Mouse (Mus musculus): ENCODE measurements around the gene Pou2f3. TPM values are rescaled to one million over a fixed set of nuclear protein-coding genes. Genes with fewer than 3 reads are reported as not detected.
A peak's percentile ranks its signal among the peaks of the same experiment; 100 is the strongest.

Gene Pou2f3
- polyA plus RNA-seq, 1 experiment, result 0.14 TPM

- Histone ChIP-seq H3K27me3 (replicated peaks; ENCODE audit: control insufficient read depth, insufficient read depth, low read length) (no peaks in the 10 kb centered on the region), H3K36me3 (ENCODE audit: control insufficient read depth, insufficient read depth, low read length) (no peaks in the 10 kb centered on the region), H3K4me3 (ENCODE audit: insufficient read depth, low read depth, low read length) (no peak overlapping the region), H3K4me1 (ENCODE audit: control insufficient read depth, insufficient read depth, low read length) (peaks cover 6% of the 10 kb centered on the region; the same call in 1 of the 2 replicates), H3K27ac (ENCODE audit: insufficient read depth, low read depth, low read length) (no peak overlapping the region)
- 11% methylated on average over 15 of the region's 15 CpGs for WGBS
- no peak for DNase-seq
- TF ChIP-seq CTCF (conservative IDR thresholded peaks at IDR 0.05; ENCODE audit: insufficient read depth, insufficient read length, low read depth, low read length), result no peak
- no peak for TF ChIP-seq POLR2A (IDR thresholded peaks at IDR 0.05; ENCODE audit: low read depth, low read length)
Observed at GRCm38 (mm10) chr9:43206022-43206390, 4.2 kb downstream of the Pou2f3 start.

- H3K4me3 ChIP-seq (ENCODE audit: insufficient read depth, low read depth, low read length), result no peak overlapping the region
- WGBS, result 4% methylated on average over 41 of the region's 41 CpGs
- no peaks in the 10 kb centered on the region for H3K27me3 ChIP-seq (replicated peaks; ENCODE audit: control insufficient read depth, insufficient read depth, low read length)
- no peak for DNase-seq
- H3K27ac ChIP-seq (ENCODE audit: insufficient read depth, low read depth, low read length), result no peak overlapping the region
- TF ChIP-seq CTCF (conservative IDR thresholded peaks at IDR 0.05; ENCODE audit: insufficient read depth, insufficient read length, low read depth, low read length), result no peak
- TF ChIP-seq POLR2A (IDR thresholded peaks at IDR 0.05; ENCODE audit: low read depth, low read length), result no peak
- peaks cover 2% of the 10 kb centered on the region; the same call in 1 of the 2 replicates for H3K4me1 ChIP-seq (ENCODE audit: control insufficient read depth, insufficient read depth, low read length)
- no peaks in the 10 kb centered on the region for H3K36me3 ChIP-seq (ENCODE audit: control insufficient read depth, insufficient read depth, low read length)
Observed at GRCm38 (mm10) chr9:43205343-43206021, 4.7 kb downstream of the Pou2f3 start.

- Histone ChIP-seq H3K4me1 (ENCODE audit: control insufficient read depth, insufficient read depth, low read length) (no peaks in the 10 kb centered on the region), H3K27ac (ENCODE audit: insufficient read depth, low read depth, low read length) (no peak overlapping the region), H3K27me3 (replicated peaks; ENCODE audit: control insufficient read depth, insufficient read depth, low read length) (no peaks in the 10 kb centered on the region), H3K36me3 (ENCODE audit: control insufficient read depth, insufficient read depth, low read length) (no peaks in the 10 kb centered on the region), H3K4me3 (ENCODE audit: insufficient read depth, low read depth, low read length) (no peak overlapping the region)
- DNase-seq, result peak; percentile 17
- TF ChIP-seq POLR2A (IDR thresholded peaks at IDR 0.05; ENCODE audit: low read depth, low read length) (no peak), CTCF (conservative IDR thresholded peaks at IDR 0.05; ENCODE audit: insufficient read depth, insufficient read length, low read depth, low read length) (no peak)
- WGBS, result 24% methylated on average over 5 of the region's 5 CpGs
Observed at GRCm38 (mm10) chr9:43200212-43200611, 10.0 kb downstream of the Pou2f3 start.

- DNase-seq, result no peak
- H3K4me1 ChIP-seq (ENCODE audit: control insufficient read depth, insufficient read depth, low read length), result no peaks in the 10 kb centered on the region
- no peak overlapping the region for H3K27ac ChIP-seq (ENCODE audit: insufficient read depth, low read depth, low read length)
- no peaks in the 10 kb centered on the region for H3K36me3 ChIP-seq (ENCODE audit: control insufficient read depth, insufficient read depth, low read length)
- no peak for TF ChIP-seq POLR2A (IDR thresholded peaks at IDR 0.05; ENCODE audit: low read depth, low read length)
- no peak for TF ChIP-seq CTCF (conservative IDR thresholded peaks at IDR 0.05; ENCODE audit: insufficient read depth, insufficient read length, low read depth, low read length)
- H3K4me3 ChIP-seq (ENCODE audit: insufficient read depth, low read depth, low read length), result no peak overlapping the region
- no peaks in the 10 kb centered on the region for H3K27me3 ChIP-seq (replicated peaks; ENCODE audit: control insufficient read depth, insufficient read depth, low read length)
- WGBS, result 45% methylated on average over 9 of the region's 9 CpGs
Observed at GRCm38 (mm10) chr9:43194001-43194400, 16.2 kb downstream of the Pou2f3 start.

- 64% methylated on average over 4 of the region's 4 CpGs for WGBS
Observed at GRCm38 (mm10) chr9:43191561-43191960, 18.6 kb downstream of the Pou2f3 start.

GRCm38 (mm10) chr9:43189021-43189356, 21.2 kb downstream of the Pou2f3 start:
- TF ChIP-seq POLR2A (IDR thresholded peaks at IDR 0.05; ENCODE audit: low read depth, low read length) (no peak), CTCF (conservative IDR thresholded peaks at IDR 0.05; ENCODE audit: insufficient read depth, insufficient read length, low read depth, low read length) (no peak)
- WGBS, result 68% methylated on average over 3 of the region's 3 CpGs

More at GRCm38 (mm10) chr9:43191561-43191960, 18.6 kb downstream of the Pou2f3 start:
- H3K27ac ChIP-seq (ENCODE audit: insufficient read depth, low read depth, low read length), result no peak overlapping the region
- H3K4me3 ChIP-seq (ENCODE audit: insufficient read depth, low read depth, low read length), result no peak overlapping the region
- no peak for DNase-seq
- no peaks in the 10 kb centered on the region for H3K4me1 ChIP-seq (ENCODE audit: control insufficient read depth, insufficient read depth, low read length)
- no peaks in the 10 kb centered on the region for H3K27me3 ChIP-seq (replicated peaks; ENCODE audit: control insufficient read depth, insufficient read depth, low read length)
- no peaks in the 10 kb centered on the region for H3K36me3 ChIP-seq (ENCODE audit: control insufficient read depth, insufficient read depth, low read length)
- TF ChIP-seq CTCF (conservative IDR thresholded peaks at IDR 0.05; ENCODE audit: insufficient read depth, insufficient read length, low read depth, low read length) (no peak), POLR2A (IDR thresholded peaks at IDR 0.05; ENCODE audit: low read depth, low read length) (no peak)

GRCm38 (mm10) chr9:43188309-43189020, 21.7 kb downstream of the Pou2f3 start:
- Histone ChIP-seq H3K36me3 (ENCODE audit: control insufficient read depth, insufficient read depth, low read length) (no peaks in the 10 kb centered on the region), H3K4me3 (ENCODE audit: insufficient read depth, low read depth, low read length) (no peak overlapping the region), H3K27ac (ENCODE audit: insufficient read depth, low read depth, low read length) (no peak overlapping the region), H3K27me3 (replicated peaks; ENCODE audit: control insufficient read depth, insufficient read depth, low read length) (no peaks in the 10 kb centered on the region), H3K4me1 (ENCODE audit: control insufficient read depth, insufficient read depth, low read length) (no peaks in the 10 kb centered on the region)
- TF ChIP-seq POLR2A (IDR thresholded peaks at IDR 0.05; ENCODE audit: low read depth, low read length), result no peak
- no peak for TF ChIP-seq CTCF (conservative IDR thresholded peaks at IDR 0.05; ENCODE audit: insufficient read depth, insufficient read length, low read depth, low read length)
- 64% methylated on average over 12 of the region's 12 CpGs for WGBS
- DNase-seq, result no peak

More at GRCm38 (mm10) chr9:43189021-43189356, 21.2 kb downstream of the Pou2f3 start:
- DNase-seq, result no peak
- Histone ChIP-seq H3K36me3 (ENCODE audit: control insufficient read depth, insufficient read depth, low read length) (no peaks in the 10 kb centered on the region), H3K27me3 (replicated peaks; ENCODE audit: control insufficient read depth, insufficient read depth, low read length) (no peaks in the 10 kb centered on the region), H3K4me3 (ENCODE audit: insufficient read depth, low read depth, low read length) (no peak overlapping the region), H3K27ac (ENCODE audit: insufficient read depth, low read depth, low read length) (no peak overlapping the region), H3K4me1 (ENCODE audit: control insufficient read depth, insufficient read depth, low read length) (no peaks in the 10 kb centered on the region)
